Mouse (Mus musculus) activated CD4-positive, CD25-positive, alpha-beta regulatory T cell, adult 9 weeks (primary cell): Measurements from ENCODE around the gene Rd3. TPM values are rescaled to one million over a fixed set of nuclear protein-coding genes. Genes with fewer than 3 reads are reported as not detected.

Experiments
- polyA plus RNA-seq: library from polyadenylated mRNA; unstranded; fragments of 100-300 nt; shearing (Covaris generic); gene quantifications from one replicate; pipeline ENCODE4 v1.2.1, GENCODE M21; 2017

Gene Rd3
- 1.2 TPM for polyA plus RNA-seq

DNA sequence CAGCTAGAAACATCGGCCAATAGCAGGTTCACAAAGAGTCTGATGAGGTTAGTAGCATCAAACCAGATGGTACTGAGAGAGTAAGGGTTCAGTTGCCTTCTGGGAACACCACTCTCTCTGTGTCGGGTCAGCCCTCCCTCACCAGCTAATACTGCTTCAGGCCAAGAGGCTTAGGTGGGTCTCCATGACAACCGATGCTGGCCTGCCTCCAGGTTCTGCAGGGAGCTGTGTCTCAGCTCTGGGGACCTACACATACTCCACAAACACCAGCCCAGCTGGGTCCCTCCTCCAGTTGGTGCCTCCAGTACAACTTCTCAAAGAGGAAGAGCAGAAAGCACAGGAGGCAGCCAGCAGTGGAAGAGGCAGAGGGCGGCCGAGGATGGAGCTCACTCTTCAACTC is at the start of gene Rd3:
Rd3 (plus strand) TSS at position 184 of the 400 bp plus-strand sequence.

Other genes starting within 250 kb of the Rd3 start
- 2.3 TPM for gene Nek2, start 155.9 kb upstream of the Rd3 start, polyA plus RNA-seq
- 0.39 TPM for gene Slc30a1, start 70.6 kb upstream of the Rd3 start, polyA plus RNA-seq
- gene Traf5, start 115.2 kb downstream of the Rd3 start, polyA plus RNA-seq: 169 TPM
- gene Rcor3, start 160.7 kb downstream of the Rd3 start, polyA plus RNA-seq: 22.4 TPM
- not detected for gene Kcnh1, start 213.4 kb downstream of the Rd3 start, polyA plus RNA-seq